Mouse (Mus musculus): ENCODE measurements around the gene Pgm2. TPM values are rescaled to one million over a fixed set of nuclear protein-coding genes. Genes with fewer than 3 reads are reported as not detected.
A peak's percentile ranks its signal among the peaks of the same experiment; 100 is the strongest.

Gene Pgm2
- polyA plus RNA-seq, 1 experiment from 2014 or later = 22.8 TPM

GRCm38 (mm10) chr5:64149184-64150127 lies 56.7 kb downstream of the Pgm2 start:
- Histone ChIP-seq H3K36me3 (ENCODE audit: control insufficient read depth, insufficient read depth, low read length) (no peaks in the 10 kb centered on the region), H3K4me1 (ENCODE audit: control insufficient read depth, insufficient read depth, low read length) (no peaks in the 10 kb centered on the region), H3K9me3 (ENCODE audit: control insufficient read depth, low read length) (no peaks in the 10 kb centered on the region), H3K27ac (ENCODE audit: low read depth, low read length) (no peak overlapping the region), H3K9ac (ENCODE audit: low read length) (no peak overlapping the region), H3K4me2 (no peak overlapping the region), H3K4me3 (ENCODE audit: low read depth, low read length) (no peak overlapping the region), H3K27me3 (ENCODE audit: control insufficient read depth, insufficient read depth, low read length) (no peaks in the 10 kb centered on the region)
- 34% methylated on average over 17 of the region's 17 CpGs for WGBS
- no peak for DNase-seq (ENCODE audit: low spot score, missing footprints)
- ATAC-seq (ENCODE audit: low FRiP score) = no peak; the same call in 1 of the 2 replicates

GRCm38 (mm10) chr5:64153319-64153718 lies 60.6 kb downstream of the Pgm2 start:
- ATAC-seq (ENCODE audit: low FRiP score) (no peak), DNase-seq (ENCODE audit: low spot score, missing footprints) (peak; percentile 59)
- H3K4me2 ChIP-seq = no peak overlapping the region
- no peak overlapping the region for H3K9ac ChIP-seq (ENCODE audit: low read length)
- H3K36me3 ChIP-seq (ENCODE audit: control insufficient read depth, insufficient read depth, low read length) = no peaks in the 10 kb centered on the region
- H3K4me1 ChIP-seq (ENCODE audit: control insufficient read depth, insufficient read depth, low read length) = no peaks in the 10 kb centered on the region
- H3K9me3 ChIP-seq (ENCODE audit: control insufficient read depth, low read length) = no peaks in the 10 kb centered on the region
- H3K27ac ChIP-seq (ENCODE audit: low read depth, low read length) = no peak overlapping the region
- peaks cover 4% of the 10 kb centered on the region for H3K27me3 ChIP-seq (ENCODE audit: control insufficient read depth, insufficient read depth, low read length)
- H3K4me3 ChIP-seq (ENCODE audit: low read depth, low read length) = no peak overlapping the region
- WGBS = 85% methylated on average over 1 of the region's 1 CpGs

- Histone ChIP-seq H3K4me3 (ENCODE audit: low read depth, low read length) (no peak within 1 kb of the TSS), H3K9me3 (ENCODE audit: control insufficient read depth, low read length) (no peaks in the 10 kb centered on the region), H3K9ac (ENCODE audit: low read length) (no peak within 1 kb of the TSS), H3K4me1 (ENCODE audit: control insufficient read depth, insufficient read depth, low read length) (no peaks in the 10 kb centered on the region; the same call in 1 of the 2 replicates), H3K36me3 (ENCODE audit: control insufficient read depth, insufficient read depth, low read length) (no peaks in the 10 kb centered on the region), H3K4me2 (no peak within 1 kb of the TSS), H3K27ac (ENCODE audit: low read depth, low read length) (no peak within 1 kb of the TSS), H3K27me3 (ENCODE audit: control insufficient read depth, insufficient read depth, low read length) (peaks cover 18% of the 10 kb centered on the region)
- 62% methylated on average over 11 of the region's 11 CpGs for WGBS
- ATAC-seq (ENCODE audit: low FRiP score) (no peak), DNase-seq (ENCODE audit: low spot score, missing footprints) (no peak)
Observed at GRCm38 (mm10) chr5:64155861-64156550, 63.3 kb downstream of the Pgm2 start, which contains the start of gene Tbc1d1. Gene Tbc1d1, plus strand, starts transcription at chr5:64156305.

GRCm38 (mm10) chr5:64156579-64156978 lies 63.8 kb downstream of the Pgm2 start:
- no peak for DNase-seq (ENCODE audit: low spot score, missing footprints)
- peaks cover 23% of the 10 kb centered on the region for H3K27me3 ChIP-seq (ENCODE audit: control insufficient read depth, insufficient read depth, low read length)
- no peaks in the 10 kb centered on the region for H3K36me3 ChIP-seq (ENCODE audit: control insufficient read depth, insufficient read depth, low read length)
- H3K4me2 ChIP-seq = no peak overlapping the region
- ATAC-seq (ENCODE audit: low FRiP score) = no peak
- 64% methylated on average over 4 of the region's 4 CpGs for WGBS
- H3K9me3 ChIP-seq (ENCODE audit: control insufficient read depth, low read length) = no peaks in the 10 kb centered on the region
- H3K9ac ChIP-seq (ENCODE audit: low read length) = no peak overlapping the region
- H3K27ac ChIP-seq (ENCODE audit: low read depth, low read length) = no peak overlapping the region
- no peak overlapping the region for H3K4me3 ChIP-seq (ENCODE audit: low read depth, low read length)
- no peaks in the 10 kb centered on the region; the same call in 1 of the 2 replicates for H3K4me1 ChIP-seq (ENCODE audit: control insufficient read depth, insufficient read depth, low read length)

- no peak overlapping the region for H3K4me3 ChIP-seq (ENCODE audit: low read depth, low read length)
- no peak overlapping the region for H3K4me2 ChIP-seq
- 60% methylated on average over 1 of the region's 1 CpGs for WGBS
- no peaks in the 10 kb centered on the region for H3K36me3 ChIP-seq (ENCODE audit: control insufficient read depth, insufficient read depth, low read length)
- H3K4me1 ChIP-seq (ENCODE audit: control insufficient read depth, insufficient read depth, low read length) = no peaks in the 10 kb centered on the region; the same call in 1 of the 2 replicates
- no peak overlapping the region for H3K27ac ChIP-seq (ENCODE audit: low read depth, low read length)
- no peak overlapping the region for H3K9ac ChIP-seq (ENCODE audit: low read length)
- no peak for ATAC-seq (ENCODE audit: low FRiP score)
- no peaks in the 10 kb centered on the region for H3K9me3 ChIP-seq (ENCODE audit: control insufficient read depth, low read length)
- no peak for DNase-seq (ENCODE audit: low spot score, missing footprints)
- H3K27me3 ChIP-seq (ENCODE audit: control insufficient read depth, insufficient read depth, low read length) = peaks cover 27% of the 10 kb centered on the region
Observed at GRCm38 (mm10) chr5:64157926-64158325, 65.2 kb downstream of the Pgm2 start.

- ATAC-seq (ENCODE audit: low FRiP score) = no peak
- no peaks in the 10 kb centered on the region; the same call in 1 of the 2 replicates for H3K4me1 ChIP-seq (ENCODE audit: control insufficient read depth, insufficient read depth, low read length)
- no peak overlapping the region for H3K9ac ChIP-seq (ENCODE audit: low read length)
- H3K9me3 ChIP-seq (ENCODE audit: control insufficient read depth, low read length) = no peaks in the 10 kb centered on the region
- no peak overlapping the region for H3K4me3 ChIP-seq (ENCODE audit: low read depth, low read length)
- DNase-seq (ENCODE audit: low spot score, missing footprints) = no peak
- WGBS = 49% methylated on average over 4 of the region's 4 CpGs
- H3K4me2 ChIP-seq = no peak overlapping the region
- H3K36me3 ChIP-seq (ENCODE audit: control insufficient read depth, insufficient read depth, low read length) = no peaks in the 10 kb centered on the region
- H3K27me3 ChIP-seq (ENCODE audit: control insufficient read depth, insufficient read depth, low read length) = peaks cover 27% of the 10 kb centered on the region
- no peak overlapping the region for H3K27ac ChIP-seq (ENCODE audit: low read depth, low read length)
Observed at GRCm38 (mm10) chr5:64158501-64158900, 65.8 kb downstream of the Pgm2 start.

GRCm38 (mm10) chr5:64159065-64159780 lies 66.5 kb downstream of the Pgm2 start:
- H3K4me2 ChIP-seq = peak overlapping the region; percentile 100
- H3K4me3 ChIP-seq (ENCODE audit: low read depth, low read length) = peak overlapping the region; percentile 62
- no peaks in the 10 kb centered on the region for H3K36me3 ChIP-seq (ENCODE audit: control insufficient read depth, insufficient read depth, low read length)
- under 1% methylated on average over 38 of the region's 39 CpGs for WGBS
- no peak overlapping the region for H3K27ac ChIP-seq (ENCODE audit: low read depth, low read length)
- H3K9ac ChIP-seq (ENCODE audit: low read length) = peak overlapping the region; percentile 67
- no peaks in the 10 kb centered on the region for H3K9me3 ChIP-seq (ENCODE audit: control insufficient read depth, low read length)
- no peaks in the 10 kb centered on the region; the same call in 1 of the 2 replicates for H3K4me1 ChIP-seq (ENCODE audit: control insufficient read depth, insufficient read depth, low read length)
- ATAC-seq (ENCODE audit: low FRiP score) (peak; percentile 64), DNase-seq (ENCODE audit: low spot score, missing footprints) (peak; percentile 95)
- peaks cover 27% of the 10 kb centered on the region for H3K27me3 ChIP-seq (ENCODE audit: control insufficient read depth, insufficient read depth, low read length)

GRCm38 (mm10) chr5:64159781-64160704 lies 67.3 kb downstream of the Pgm2 start:
- ATAC-seq (ENCODE audit: low FRiP score) (peak; percentile 86), DNase-seq (ENCODE audit: low spot score, missing footprints) (peak; percentile 95)
- peak overlapping the region; percentile 100 for H3K4me2 ChIP-seq
- no peaks in the 10 kb centered on the region; the same call in 1 of the 2 replicates for H3K4me1 ChIP-seq (ENCODE audit: control insufficient read depth, insufficient read depth, low read length)
- H3K27me3 ChIP-seq (ENCODE audit: control insufficient read depth, insufficient read depth, low read length) = peaks cover 27% of the 10 kb centered on the region
- no peak overlapping the region for H3K27ac ChIP-seq (ENCODE audit: low read depth, low read length)
- peak overlapping the region; percentile 62 for H3K4me3 ChIP-seq (ENCODE audit: low read depth, low read length)
- H3K9ac ChIP-seq (ENCODE audit: low read length) = peak overlapping the region; percentile 67
- WGBS = under 1% methylated on average over 59 of the region's 63 CpGs
- H3K9me3 ChIP-seq (ENCODE audit: control insufficient read depth, low read length) = no peaks in the 10 kb centered on the region
- no peaks in the 10 kb centered on the region for H3K36me3 ChIP-seq (ENCODE audit: control insufficient read depth, insufficient read depth, low read length)

All from midbrain, embryonic 11.5 days (tissue).